Mouse (Mus musculus): ENCODE measurements around the gene Atg5. TPM values are rescaled to one million over a fixed set of nuclear protein-coding genes. Genes with fewer than 3 reads are reported as not detected.
"Not testable (repeated sequence)": the region's sequence is repeated elsewhere in the genome, so short reads cannot be mapped to it uniquely, and the experiment has no call there.

The Atg5 gene
- polyA plus RNA-seq, 1 experiment = 12.0 TPM

- DNase-seq (ENCODE audit: low read depth, low spot score) = no peak
Measured at GRCm38 (mm10) chr10:44308280-44308679, 40.1 kb downstream of the Atg5 start.

DNA sequence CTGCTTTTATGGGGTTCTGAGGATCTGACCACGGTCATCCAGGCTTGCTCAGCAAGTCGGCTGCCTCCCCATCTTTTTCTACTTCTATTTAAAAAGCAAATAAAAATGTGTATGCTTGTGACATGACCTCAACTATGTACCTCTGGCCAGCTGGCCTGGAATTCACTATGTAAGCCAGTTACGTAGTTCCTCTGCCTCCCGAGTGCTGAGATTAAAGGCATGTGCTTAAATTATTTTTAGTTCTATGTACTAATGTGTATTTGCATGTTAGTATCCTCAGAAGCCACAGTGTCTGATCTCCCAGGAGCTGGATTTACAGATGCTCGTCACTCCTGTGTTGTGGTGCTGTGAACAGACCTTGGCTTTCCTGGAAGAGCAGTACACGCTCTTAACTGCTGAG is 41.1 kb downstream of the Atg5 start:
- no peak for DNase-seq (ENCODE audit: low read depth, low spot score)
- 69% methylated on average over 6 of the region's 6 CpGs for WGBS

DNA sequence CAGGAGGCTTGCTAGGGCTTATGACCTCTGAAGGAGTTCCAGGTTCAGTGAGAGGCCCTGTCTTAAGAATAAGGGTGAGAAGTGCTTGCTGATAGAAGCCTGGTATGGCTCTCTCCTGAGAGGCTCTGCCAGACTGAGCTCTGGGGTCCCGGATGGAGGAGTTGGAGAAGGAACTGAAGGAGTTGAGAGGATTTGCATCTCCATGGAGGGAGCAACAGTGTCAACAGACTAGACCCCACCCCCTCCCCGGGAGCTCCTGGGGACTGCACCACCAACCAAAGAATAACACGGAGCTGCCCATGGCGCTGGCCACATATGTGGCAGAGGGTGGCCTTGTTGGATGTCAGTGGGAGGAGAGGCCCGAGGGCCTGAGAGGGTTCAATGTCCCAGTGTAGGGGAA is 47.1 kb downstream of the Atg5 start:
- DNase-seq (ENCODE audit: low read depth, low spot score) = no peak
- WGBS = 79% methylated on average over 5 of the region's 5 CpGs

DNA sequence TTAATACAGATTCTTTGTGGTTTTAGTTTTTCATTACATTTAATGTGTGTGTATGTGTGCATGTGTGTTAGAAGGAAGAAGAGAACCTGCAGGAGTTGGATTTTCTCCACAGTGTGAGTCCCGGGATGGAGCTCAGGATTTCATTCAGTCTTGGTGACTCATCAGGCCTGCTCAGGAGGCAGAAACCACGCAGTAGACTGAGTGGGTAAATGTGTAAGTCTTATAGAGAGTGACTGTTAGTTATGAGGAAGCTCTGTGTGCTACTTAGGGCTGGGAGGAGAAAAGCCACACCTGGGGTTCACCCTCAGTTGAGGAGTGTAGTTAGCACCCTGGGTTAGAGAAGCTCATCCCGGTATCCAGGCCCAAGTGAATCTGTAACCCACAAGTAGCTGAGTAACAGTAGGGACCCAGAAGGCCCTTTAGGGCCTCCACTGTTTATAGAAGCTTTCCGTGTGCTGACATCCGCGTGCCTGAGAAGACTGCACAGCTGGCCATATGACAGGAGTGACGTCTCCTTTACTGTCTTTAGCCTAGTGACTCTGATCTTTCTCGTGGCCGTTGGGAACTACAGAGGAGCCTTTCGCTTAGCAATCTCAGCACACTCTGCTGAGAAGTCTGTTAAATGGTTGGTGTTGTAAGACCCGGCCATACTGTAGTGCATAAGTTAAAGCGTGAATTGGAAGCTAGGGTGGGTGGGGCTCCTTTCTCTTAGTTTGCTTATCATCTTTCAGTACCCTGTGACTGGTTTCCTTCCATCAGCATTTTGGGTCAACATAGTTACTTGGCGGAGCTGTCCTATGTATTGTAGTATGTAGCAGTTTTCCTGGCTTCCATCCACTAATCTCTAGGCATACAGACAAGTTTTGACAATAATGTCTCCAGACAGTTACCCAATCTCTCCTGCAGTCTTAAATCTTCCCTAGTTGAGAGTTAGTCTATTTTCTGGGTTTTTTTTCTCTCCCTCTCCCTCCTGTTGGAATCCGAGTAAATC is 48.4 kb downstream of the Atg5 start:
- 63% methylated on average over 14 of the region's 14 CpGs for WGBS
- DNase-seq (ENCODE audit: low read depth, low spot score) = no peak

- no peak for DNase-seq (ENCODE audit: low read depth, low spot score)
- WGBS = 16% methylated on average over 1 of the region's 1 CpGs
Measured at GRCm38 (mm10) chr10:44322166-44322565, 54.0 kb downstream of the Atg5 start.

DNA sequence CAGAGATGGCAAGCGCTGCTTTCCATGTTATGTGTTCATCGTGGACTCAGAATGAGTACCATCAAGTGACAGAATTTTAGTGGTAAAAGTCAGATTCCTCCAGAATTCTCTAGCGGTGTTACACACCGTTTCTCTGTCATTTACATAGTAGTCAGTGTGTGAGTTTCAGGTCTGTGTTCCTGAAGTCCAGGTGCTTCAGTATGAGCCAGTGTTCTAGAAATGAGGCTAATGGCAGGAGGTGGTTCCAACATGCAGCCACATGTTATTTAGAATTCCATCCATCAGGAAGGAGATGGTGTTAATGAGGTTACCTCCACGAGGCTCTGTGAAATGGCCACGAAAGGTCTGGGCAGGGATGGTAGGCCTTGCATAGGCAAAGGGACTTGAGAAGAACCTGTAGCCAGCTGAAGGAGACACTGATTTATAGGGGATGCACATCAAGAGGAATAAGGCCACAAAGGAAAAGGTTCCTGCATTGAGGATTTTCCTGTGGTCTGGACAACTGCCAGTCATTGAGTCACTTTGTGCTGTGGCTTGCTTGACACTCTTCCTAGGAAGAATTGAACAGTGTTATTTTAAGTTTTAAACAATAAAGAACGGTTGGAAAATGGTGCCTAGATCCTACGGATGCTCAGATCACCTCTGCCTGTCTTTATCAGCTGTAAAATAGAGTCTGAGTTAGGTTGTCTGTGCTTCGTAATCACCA is 55.1 kb downstream of the Atg5 start:
- 82% methylated on average over 9 of the region's 9 CpGs for WGBS
- no peak for DNase-seq (ENCODE audit: low read depth, low spot score)

DNA sequence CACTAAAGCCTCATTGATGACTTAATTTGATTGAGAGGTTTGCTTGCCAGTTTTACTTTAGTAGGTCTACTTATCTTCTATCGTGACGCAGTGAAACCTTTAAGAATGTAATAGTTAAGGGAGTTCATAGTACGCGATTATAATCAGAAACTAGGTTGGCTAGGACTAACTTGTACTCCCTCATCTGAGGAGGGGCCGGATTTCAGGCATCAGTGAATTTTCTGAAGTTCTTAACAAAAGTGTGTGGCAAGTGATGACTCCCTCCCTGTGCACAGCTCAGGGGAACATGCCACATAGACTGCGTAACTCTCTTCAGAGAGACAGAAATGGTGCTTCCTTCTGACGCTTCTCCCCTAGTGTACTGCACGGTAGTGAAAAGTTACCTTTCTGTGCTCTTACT is 55.7 kb downstream of the Atg5 start:
- DNase-seq (ENCODE audit: low read depth, low spot score) = no peak
- 95% methylated on average over 8 of the region's 8 CpGs for WGBS

DNA sequence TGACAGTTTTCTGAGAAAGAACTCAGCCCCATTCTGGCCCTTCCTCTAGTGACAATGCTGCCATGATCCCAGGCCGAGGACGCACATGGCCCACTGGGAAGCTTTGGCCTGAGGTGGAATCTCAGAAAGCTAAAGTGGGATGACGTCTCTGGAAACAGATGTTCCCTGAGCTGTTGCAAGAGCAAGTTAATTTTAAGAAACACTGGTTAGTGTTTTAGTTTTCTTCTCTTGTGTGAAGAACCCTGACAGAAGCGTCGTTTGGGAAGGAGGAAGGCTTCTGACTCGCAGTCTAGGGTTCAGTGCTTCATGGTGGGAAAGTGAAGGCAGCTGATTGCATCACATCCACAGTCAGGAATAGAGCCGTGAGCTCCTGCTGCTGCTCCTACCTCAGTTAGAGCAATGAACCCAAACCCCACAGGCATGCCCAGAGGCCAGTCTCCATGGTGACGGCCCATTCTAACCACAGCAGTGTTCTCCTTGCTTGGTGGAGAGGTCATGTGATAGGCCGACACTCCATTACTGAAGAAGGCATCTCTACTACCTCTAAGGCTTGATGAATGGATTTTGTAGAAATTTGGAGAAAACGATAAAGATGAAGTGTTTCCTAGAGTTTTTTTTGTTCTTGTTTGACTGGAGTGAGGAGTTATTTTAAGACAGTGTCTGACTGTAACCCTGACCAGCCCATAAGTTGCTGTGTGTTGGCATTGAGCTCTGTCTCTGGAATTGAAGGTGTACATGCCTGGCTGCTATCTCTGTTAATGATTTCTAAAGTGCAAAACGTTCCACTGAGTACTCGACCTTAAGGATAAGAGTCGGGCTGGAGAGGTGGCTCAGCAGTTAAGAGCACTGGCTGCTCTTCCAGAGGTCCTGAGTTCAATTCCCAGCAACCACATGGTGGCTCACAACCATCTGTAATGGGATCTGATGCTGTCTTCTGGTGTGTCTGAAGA is 57.7 kb downstream of the Atg5 start:
- 69% methylated on average over 13 of the region's 13 CpGs for WGBS
- DNase-seq (ENCODE audit: low read depth, low spot score) = no peak

- DNase-seq (ENCODE audit: low read depth, low spot score) = no peak
- 84% methylated on average over 9 of the region's 9 CpGs for WGBS
Measured at GRCm38 (mm10) chr10:44327057-44327456, 58.9 kb downstream of the Atg5 start.

GRCm38 (mm10) chr10:44328347-44328746 is 60.2 kb downstream of the Atg5 start:
- DNase-seq (ENCODE audit: low read depth, low spot score) = no peak
- WGBS = 44% methylated on average over 3 of the region's 3 CpGs

DNA sequence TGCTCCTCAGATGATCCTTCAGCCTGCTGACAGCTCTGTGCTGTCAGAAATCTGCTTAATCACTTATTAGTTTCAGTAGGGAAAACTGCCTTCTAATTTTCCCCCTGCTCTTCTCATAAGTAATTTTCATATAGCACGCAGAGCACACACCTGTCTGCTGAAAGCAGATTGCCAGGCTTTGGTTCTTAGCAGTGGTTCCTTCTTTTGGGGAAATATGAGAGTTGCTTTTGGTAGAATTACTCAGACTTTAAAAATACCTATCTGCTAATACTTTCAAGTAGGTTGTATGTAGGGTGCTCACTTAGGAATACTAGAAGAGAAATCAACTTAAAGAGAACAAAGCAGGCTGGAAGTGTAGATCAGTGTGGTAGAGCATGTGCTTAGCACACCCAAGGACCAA is 62.6 kb downstream of the Atg5 start:
- 100% methylated on average over 1 of the region's 1 CpGs for WGBS
- DNase-seq (ENCODE audit: low read depth, low spot score) = no peak

- DNase-seq (ENCODE audit: low read depth, low spot score) = no peak
- WGBS = 44% methylated on average over 2 of the region's 2 CpGs
Measured at GRCm38 (mm10) chr10:44331469-44331868, 63.3 kb downstream of the Atg5 start.

- WGBS = 95% methylated on average over 3 of the region's 3 CpGs
- not testable (repeated sequence) for DNase-seq (ENCODE audit: low read depth, low spot score)
Measured at GRCm38 (mm10) chr10:44332656-44333055, 64.5 kb downstream of the Atg5 start.

GRCm38 (mm10) chr10:44336641-44337382 is 68.7 kb downstream of the Atg5 start:
- 50% methylated on average over 3 of the region's 3 CpGs for WGBS
- not testable (repeated sequence) for DNase-seq (ENCODE audit: low read depth, low spot score)

DNA sequence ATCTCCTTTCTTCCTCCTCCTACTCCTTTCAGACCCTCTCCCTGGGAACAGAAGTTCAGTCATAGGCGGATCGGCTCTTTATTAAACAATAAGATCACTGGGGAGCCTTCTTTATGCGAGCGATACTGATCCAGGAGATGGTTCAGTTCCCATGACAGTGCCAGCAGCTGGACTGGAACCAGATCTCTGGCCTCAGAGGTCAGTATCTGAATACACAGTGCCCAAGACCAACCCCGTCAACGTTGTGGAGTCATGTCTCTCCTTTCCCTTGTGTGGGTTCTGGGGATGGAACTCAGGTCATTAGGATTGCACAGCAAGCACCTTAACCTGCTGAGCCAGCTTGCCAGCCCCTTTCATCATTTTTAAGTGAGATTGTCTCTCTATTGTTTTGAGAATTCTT is 70.4 kb downstream of the Atg5 start:
- 84% methylated on average over 6 of the region's 6 CpGs for WGBS
- DNase-seq (ENCODE audit: low read depth, low spot score) = no peak

- 78% methylated on average over 5 of the region's 5 CpGs for WGBS
- DNase-seq (ENCODE audit: low read depth, low spot score) = no peak
Measured at GRCm38 (mm10) chr10:44339326-44339725, 71.2 kb downstream of the Atg5 start.

GRCm38 (mm10) chr10:44340928-44341327 is 72.8 kb downstream of the Atg5 start:
- WGBS = 94% methylated on average over 4 of the region's 4 CpGs
- no peak for DNase-seq (ENCODE audit: low read depth, low spot score)

DNA sequence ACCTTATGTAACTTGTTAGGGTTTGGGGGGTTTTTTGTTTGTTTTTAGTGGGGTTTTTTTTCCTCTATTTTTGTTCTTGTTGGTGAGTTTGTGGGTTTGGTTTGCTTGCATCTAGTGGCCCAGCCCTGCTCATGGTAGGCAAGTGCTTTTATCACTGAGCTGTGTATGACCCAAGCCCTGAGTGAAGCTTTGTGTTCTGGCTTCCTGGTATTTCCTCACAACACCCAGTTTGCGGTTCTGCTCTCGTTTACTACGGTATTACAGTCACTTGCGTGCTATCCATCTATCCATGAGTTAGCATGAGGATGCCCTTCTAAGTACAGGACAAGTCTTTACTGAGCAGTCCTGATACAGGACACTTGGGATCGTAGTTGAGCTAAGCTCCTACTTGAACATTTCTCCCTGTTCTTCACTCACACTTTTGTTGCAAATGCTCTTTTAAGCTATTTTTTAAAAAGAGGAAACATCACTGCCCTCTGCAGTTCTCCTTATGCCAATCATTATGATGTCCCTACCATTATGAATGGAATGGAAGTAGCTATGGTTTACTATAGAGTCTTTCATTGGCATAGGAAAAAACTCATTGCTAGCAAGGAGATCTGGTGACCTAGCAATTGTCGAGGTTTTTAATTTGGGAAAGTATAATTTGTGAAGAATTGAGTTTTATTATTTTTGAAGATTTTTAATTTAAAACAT is 73.8 kb downstream of the Atg5 start:
- WGBS = 90% methylated on average over 6 of the region's 6 CpGs
- no peak for DNase-seq (ENCODE audit: low read depth, low spot score)

DNA sequence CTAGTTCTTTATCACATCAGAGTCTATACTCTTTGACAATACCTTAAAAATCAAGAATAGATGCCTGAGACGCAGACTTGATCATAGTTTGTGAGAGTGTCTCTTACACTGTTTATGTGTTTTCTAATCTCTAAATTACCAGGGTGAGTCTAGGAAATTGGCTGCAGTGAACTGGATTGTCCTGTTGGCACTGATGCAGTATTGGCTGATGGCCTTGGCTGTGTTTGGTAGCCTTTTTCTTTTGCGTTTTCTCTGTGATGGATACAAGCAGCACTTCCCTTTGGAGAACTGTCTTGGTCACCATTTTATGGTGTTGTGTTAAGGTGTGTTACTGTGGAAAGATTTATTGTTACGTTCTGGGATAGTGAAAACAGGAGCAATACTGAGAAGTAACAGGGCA is 75.2 kb downstream of the Atg5 start:
- WGBS = 46% methylated on average over 3 of the region's 3 CpGs
- DNase-seq (ENCODE audit: low read depth, low spot score) = no peak
